Mouse (Mus musculus) intestine, embryonic 16.5 days (tissue): ENCODE measurements around the gene Fgfr2. TPM values are rescaled to one million over a fixed set of nuclear protein-coding genes. Genes with fewer than 3 reads are reported as not detected.
"Not testable (repeated sequence)": the region's sequence is repeated elsewhere in the genome, so short reads cannot be mapped to it uniquely, and the experiment has no call there.

Experiments
- ATAC-seq: fragments of 200-750 bp; cut with Nextera tagmentation; 2 replicates; pipeline ENCODE4 v1.8.0; 2017; ENCODE audit warnings: moderate TSS enrichment, moderate library complexity
- H3K27ac ChIP-seq: fragments of 300-500 bp; sonication (generic); 2 replicates; pipeline ENCODE4 v1.5.1; 2014; ENCODE audit warnings: mild to moderate bottlenecking, low read length
- H3K27me3 ChIP-seq: fragments of 300-500 bp; sonication (generic); replicated peaks from 2 replicates; pipeline ENCODE4 v1.6.1; 2014; ENCODE audit warnings: low read length, control low read depth, mixed read lengths; ENCODE audit not compliant: control insufficient read depth, insufficient read depth
- H3K36me3 ChIP-seq: fragments of 300-500 bp; sonication (generic); 2 replicates; pipeline ENCODE4 v1.6.1; 2014; ENCODE audit warnings: low read length, control low read depth; ENCODE audit not compliant: control insufficient read depth, insufficient read depth
- H3K4me1 ChIP-seq: fragments of 300-500 bp; sonication (generic); 2 replicates; pipeline ENCODE4 v1.6.1; 2014; ENCODE audit warnings: low read length, control low read depth, mixed read lengths; ENCODE audit not compliant: control insufficient read depth, insufficient read depth
- H3K4me2 ChIP-seq: fragments of 300-500 bp; sonication (generic); 2 replicates; pipeline ENCODE4 v1.6.1; 2014; ENCODE audit warnings: low read depth, low read length, control low read depth
- H3K4me3 ChIP-seq: fragments of 300-500 bp; sonication (generic); 2 replicates; pipeline ENCODE4 v1.5.1; 2014; ENCODE audit warnings: mild to moderate bottlenecking, low read length
- H3K9ac ChIP-seq: fragments of 300-500 bp; sonication (generic); 2 replicates; pipeline ENCODE4 v1.6.1; 2014; ENCODE audit warnings: low read depth, low read length
- H3K9me3 ChIP-seq: fragments of 300-500 bp; sonication (generic); 2 replicates; pipeline ENCODE4 v1.6.1; 2016; ENCODE audit warnings: low read length, control low read depth; ENCODE audit not compliant: control insufficient read depth
- WGBS: fragments of 180-500 bp; shearing (Covaris S2); extraction: QIAGEN DNeasy Blood & Tissue Kit; methylation state at CpG from one replicate; pipeline ENCODE4 v1.1.7; 2014; 5-methylcytosine and 5-hydroxymethylcytosine counted together
- polyA plus RNA-seq: library from polyadenylated mRNA; unstranded; fragments of >200 nt; fragmentation: Nextera tagmentation; extraction: Ambion mirVana; gene quantifications from 2 replicates; pipeline ENCODE4 v1.2.1, GENCODE M21; 2015

The Fgfr2 gene
- polyA plus RNA-seq, 1 experiment from 2014 or later: 47.3 TPM

DNA sequence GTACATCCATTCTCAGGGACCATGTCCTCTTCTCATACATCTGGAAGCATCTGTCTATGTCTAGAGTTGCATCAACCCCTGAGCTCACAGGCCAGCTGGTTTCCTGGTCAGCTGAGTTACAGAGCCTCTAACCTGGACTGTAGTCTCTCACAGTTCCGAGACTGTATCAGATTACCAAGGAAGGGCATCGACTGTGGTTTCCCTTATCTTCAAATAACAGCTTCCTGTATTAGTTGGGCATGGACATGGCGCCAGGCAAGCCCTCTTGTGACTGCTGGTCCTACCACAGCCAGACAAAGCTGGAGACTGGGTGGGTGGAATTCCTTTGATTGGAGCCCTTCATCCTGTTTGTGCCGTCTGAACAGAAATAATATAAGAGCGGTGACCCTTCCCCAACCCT is 1970.1 kb downstream of the Fgfr2 start:
- H3K9ac ChIP-seq: no peak overlapping the region
- no peaks in the 10 kb centered on the region for H3K36me3 ChIP-seq
- H3K4me1 ChIP-seq: no peaks in the 10 kb centered on the region
- H3K4me2 ChIP-seq: no peak overlapping the region
- 81% methylated on average over 5 of the region's 5 CpGs for WGBS
- H3K9me3 ChIP-seq: no peaks in the 10 kb centered on the region
- no peak overlapping the region for H3K4me3 ChIP-seq
- no peak overlapping the region for H3K27ac ChIP-seq
- no peak for ATAC-seq
- H3K27me3 ChIP-seq: no peaks in the 10 kb centered on the region

DNA sequence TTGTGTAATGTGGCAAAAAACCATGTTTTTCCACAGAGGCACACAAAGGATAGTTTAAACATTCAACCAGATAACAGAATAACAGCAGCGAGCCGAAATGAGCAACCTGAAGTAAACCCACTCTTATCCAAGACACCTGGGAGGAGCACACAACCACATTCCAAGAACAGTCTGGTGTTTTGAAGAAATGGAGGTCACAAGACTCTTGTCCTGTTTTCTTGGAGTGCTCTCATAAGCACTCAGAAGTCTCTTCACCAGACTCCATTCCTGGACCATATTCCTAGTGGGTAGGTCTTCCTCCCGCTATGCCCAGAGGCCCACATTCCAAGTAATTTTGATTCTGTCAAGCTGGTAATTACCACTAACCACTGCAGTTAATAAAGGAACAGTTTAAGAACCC is 1973.0 kb downstream of the Fgfr2 start:
- Histone ChIP-seq H3K36me3 (no peaks in the 10 kb centered on the region), H3K27me3 (no peaks in the 10 kb centered on the region), H3K9ac (no peak overlapping the region), H3K27ac (no peak overlapping the region), H3K9me3 (no peaks in the 10 kb centered on the region), H3K4me3 (no peak overlapping the region), H3K4me2 (no peak overlapping the region), H3K4me1 (no peaks in the 10 kb centered on the region)
- WGBS: 58% methylated on average over 3 of the region's 3 CpGs
- no peak for ATAC-seq

DNA sequence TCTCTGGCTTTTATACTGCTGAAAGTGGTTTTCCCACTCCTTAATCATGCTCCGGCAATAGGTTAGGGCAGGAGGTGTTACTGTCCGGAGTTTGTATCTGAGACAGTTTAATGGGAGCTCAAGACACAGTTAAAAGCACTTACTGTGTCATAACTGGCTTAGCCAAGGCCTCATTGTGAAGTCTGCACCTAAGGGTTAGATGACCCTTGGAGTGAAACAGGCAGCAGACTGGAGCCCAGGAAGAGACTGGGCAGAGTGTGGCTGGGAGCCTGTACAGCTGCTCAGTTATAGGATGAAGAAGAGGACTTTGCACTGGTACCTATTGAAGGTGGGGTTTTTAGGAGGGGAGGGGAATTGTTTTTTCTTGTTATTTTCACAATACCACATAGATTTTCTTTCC is 1976.9 kb downstream of the Fgfr2 start, which contains the start of gene 4933402N03Rik:
TSS of gene 4933402N03Rik (minus strand) at position 101 of the 400 bp plus-strand sequence.
- Histone ChIP-seq H3K27ac (no peak within 1 kb of the TSS), H3K9ac (no peak within 1 kb of the TSS), H3K4me1 (no peaks in the 10 kb centered on the region), H3K9me3 (no peaks in the 10 kb centered on the region), H3K36me3 (no peaks in the 10 kb centered on the region), H3K4me2 (no peak within 1 kb of the TSS), H3K27me3 (no peaks in the 10 kb centered on the region), H3K4me3 (no peak within 1 kb of the TSS)
- 81% methylated on average over 2 of the region's 2 CpGs for WGBS
- ATAC-seq: no peak

DNA sequence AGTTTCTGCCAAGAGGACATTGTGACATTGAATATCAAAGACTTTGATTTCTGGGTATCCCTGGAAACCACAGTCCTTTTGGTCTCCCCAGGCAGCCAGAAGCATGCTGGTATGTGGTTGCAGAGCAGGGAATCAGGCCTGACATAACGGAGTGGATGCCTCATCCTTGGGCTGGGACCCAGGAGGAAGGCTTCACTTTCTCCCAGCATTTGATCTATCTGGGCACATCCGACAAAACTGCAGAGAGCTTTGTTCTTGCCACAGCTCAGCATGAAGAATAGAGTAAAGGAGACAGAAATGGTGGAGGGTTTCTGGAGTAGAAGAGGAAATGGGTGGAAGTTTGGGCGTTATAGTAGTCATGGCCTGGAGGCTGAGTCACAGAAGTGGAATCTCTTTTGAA is 1990.0 kb downstream of the Fgfr2 start:
- no peak overlapping the region for H3K4me3 ChIP-seq
- H3K27me3 ChIP-seq: no peaks in the 10 kb centered on the region
- no peaks in the 10 kb centered on the region for H3K36me3 ChIP-seq
- ATAC-seq: no peak
- no peak overlapping the region for H3K27ac ChIP-seq
- no peak overlapping the region for H3K9ac ChIP-seq
- 69% methylated on average over 3 of the region's 3 CpGs for WGBS
- H3K9me3 ChIP-seq: no peaks in the 10 kb centered on the region
- no peaks in the 10 kb centered on the region for H3K4me1 ChIP-seq
- no peak overlapping the region for H3K4me2 ChIP-seq

DNA sequence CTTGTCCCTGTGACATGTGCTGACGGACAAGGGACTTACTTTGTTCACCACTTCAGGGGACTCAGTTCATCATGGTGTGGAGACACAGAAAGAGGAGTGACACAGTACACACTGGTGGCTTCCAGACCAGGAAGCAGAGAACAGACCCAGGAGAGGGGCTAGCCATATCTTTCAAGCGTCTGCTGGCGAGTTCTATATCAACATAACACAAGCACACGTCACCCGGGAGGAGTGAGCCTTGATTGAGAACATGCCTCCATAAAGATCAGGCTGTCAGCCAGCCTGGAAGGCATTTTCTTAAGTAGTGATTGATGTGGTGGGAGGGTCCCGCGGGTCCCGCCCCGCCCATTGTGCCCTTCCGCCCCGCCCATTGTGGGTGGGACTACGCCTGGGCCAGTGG is 1993.1 kb downstream of the Fgfr2 start:
- H3K27me3 ChIP-seq: no peaks in the 10 kb centered on the region
- no peaks in the 10 kb centered on the region for H3K4me1 ChIP-seq
- no peaks in the 10 kb centered on the region for H3K36me3 ChIP-seq
- no peaks in the 10 kb centered on the region for H3K9me3 ChIP-seq
- no peak overlapping the region for H3K4me2 ChIP-seq
- no peak overlapping the region for H3K4me3 ChIP-seq
- H3K9ac ChIP-seq: no peak overlapping the region
- H3K27ac ChIP-seq: no peak overlapping the region
- no peak for ATAC-seq
- WGBS: 53% methylated on average over 12 of the region's 12 CpGs

DNA sequence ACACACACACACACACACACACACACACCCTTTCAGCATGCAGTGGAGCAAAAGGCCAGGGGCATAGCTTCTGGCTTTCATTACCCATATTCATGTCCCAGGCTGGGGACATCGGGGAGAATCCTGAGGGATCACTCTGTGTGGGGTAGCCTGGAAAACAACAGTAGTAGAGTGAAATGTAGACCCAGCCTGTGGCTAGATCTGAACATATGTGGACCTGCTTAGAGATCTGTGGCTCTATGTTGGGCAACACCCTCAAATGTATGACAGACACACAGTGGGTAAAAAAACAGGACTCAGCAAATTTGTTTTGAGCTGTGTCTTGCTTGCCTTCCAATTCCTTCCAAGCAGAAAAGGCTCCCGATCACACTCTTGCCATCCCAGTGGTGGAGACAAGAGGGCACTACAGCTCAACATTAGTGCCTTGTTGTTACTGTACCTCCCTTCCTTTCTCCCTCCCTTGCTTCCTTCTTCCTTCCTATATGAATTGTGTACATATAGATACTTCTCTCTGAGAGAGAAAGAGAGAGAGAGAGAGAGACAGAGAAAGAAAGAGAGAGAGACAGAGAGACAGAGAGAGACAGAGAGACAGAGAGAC is 2000.8 kb downstream of the Fgfr2 start:
- no peaks in the 10 kb centered on the region for H3K36me3 ChIP-seq
- no peaks in the 10 kb centered on the region for H3K9me3 ChIP-seq
- no peak for ATAC-seq
- WGBS: 95% methylated on average over 2 of the region's 2 CpGs
- no peaks in the 10 kb centered on the region for H3K4me1 ChIP-seq
- H3K27me3 ChIP-seq: no peaks in the 10 kb centered on the region
- H3K9ac ChIP-seq: no peak overlapping the region
- no peak overlapping the region for H3K4me2 ChIP-seq
- no peak overlapping the region for H3K4me3 ChIP-seq
- no peak overlapping the region for H3K27ac ChIP-seq

DNA sequence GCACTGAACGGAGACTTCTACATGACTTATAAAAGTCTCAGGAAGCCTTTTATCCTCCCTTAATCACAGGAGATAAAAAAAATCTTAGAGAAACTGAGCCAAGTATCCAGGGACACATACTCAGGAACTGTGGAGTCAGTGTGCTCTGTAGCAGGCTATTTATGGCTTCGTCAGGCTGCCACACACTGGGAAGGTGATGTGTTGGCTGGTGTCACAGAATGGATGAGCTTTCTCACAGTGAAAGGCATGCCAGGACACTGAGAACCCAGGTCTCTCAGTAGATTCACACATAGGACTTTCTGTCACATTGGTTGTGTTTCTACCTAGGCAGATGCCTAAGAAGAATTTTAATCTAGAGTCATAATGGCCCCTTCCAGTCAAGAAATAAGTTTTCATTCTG is 2008.7 kb downstream of the Fgfr2 start:
- no peak overlapping the region for H3K9ac ChIP-seq
- no peaks in the 10 kb centered on the region for H3K9me3 ChIP-seq
- H3K27ac ChIP-seq: no peak overlapping the region
- no peak for ATAC-seq
- no peak overlapping the region for H3K4me2 ChIP-seq
- WGBS: 70% methylated on average over 2 of the region's 2 CpGs
- H3K4me1 ChIP-seq: no peaks in the 10 kb centered on the region
- H3K4me3 ChIP-seq: no peak overlapping the region
- no peaks in the 10 kb centered on the region for H3K27me3 ChIP-seq
- no peaks in the 10 kb centered on the region for H3K36me3 ChIP-seq

DNA sequence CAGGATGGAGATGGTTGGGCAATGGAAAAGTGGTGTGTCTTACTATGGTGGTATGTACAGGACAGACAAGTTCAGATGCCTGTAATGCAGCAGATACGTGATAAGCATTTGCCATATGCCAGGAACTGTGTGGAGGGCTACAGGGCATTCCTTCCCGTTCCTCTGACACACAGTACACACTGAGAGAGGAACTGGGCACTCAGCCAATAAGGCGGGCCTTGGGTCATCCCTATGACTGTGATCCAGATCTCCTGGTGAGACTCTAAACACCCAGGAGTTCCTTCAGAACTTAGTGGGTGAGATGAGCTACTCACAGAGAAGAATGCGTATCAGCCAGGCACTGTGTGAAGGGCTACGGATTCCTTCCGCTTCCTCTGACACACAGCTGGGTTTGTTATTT is 2009.5 kb downstream of the Fgfr2 start:
- no peaks in the 10 kb centered on the region for H3K9me3 ChIP-seq
- H3K27me3 ChIP-seq: no peaks in the 10 kb centered on the region
- no peak overlapping the region for H3K4me2 ChIP-seq
- H3K4me3 ChIP-seq: no peak overlapping the region
- H3K36me3 ChIP-seq: no peaks in the 10 kb centered on the region
- no peak overlapping the region for H3K9ac ChIP-seq
- H3K4me1 ChIP-seq: no peaks in the 10 kb centered on the region
- 43% methylated on average over 6 of the region's 6 CpGs for WGBS
- ATAC-seq: 0 out of 2 replicates have a peak, but pooled peaks have one; percentile 33
- no peak overlapping the region for H3K27ac ChIP-seq

DNA sequence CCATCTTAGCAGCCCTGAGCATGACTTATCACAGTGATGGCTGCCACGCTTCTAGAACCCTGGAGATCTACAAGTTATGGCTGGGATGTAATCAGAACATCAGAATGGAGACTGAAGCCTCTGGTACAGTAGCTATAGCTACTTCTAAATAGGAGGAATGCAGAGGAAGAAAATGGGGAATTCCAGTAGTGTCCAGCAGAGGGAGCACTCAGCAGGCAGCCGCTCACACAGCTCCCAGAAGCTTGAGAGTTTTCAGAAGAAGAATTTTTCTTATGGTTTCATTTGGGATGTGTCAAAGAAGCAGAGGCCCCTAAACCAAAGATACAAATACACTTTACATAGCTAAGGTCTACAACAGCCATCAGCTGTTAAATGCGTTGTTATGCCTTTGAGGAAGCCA is 2010.7 kb downstream of the Fgfr2 start:
- 28% methylated on average over 3 of the region's 3 CpGs for WGBS
- Histone ChIP-seq H3K9me3 (no peaks in the 10 kb centered on the region), H3K4me3 (no peak overlapping the region), H3K27ac (no peak overlapping the region), H3K36me3 (no peaks in the 10 kb centered on the region), H3K9ac (no peak overlapping the region), H3K4me1 (no peaks in the 10 kb centered on the region), H3K4me2 (no peak overlapping the region), H3K27me3 (no peaks in the 10 kb centered on the region)
- no peak for ATAC-seq

DNA sequence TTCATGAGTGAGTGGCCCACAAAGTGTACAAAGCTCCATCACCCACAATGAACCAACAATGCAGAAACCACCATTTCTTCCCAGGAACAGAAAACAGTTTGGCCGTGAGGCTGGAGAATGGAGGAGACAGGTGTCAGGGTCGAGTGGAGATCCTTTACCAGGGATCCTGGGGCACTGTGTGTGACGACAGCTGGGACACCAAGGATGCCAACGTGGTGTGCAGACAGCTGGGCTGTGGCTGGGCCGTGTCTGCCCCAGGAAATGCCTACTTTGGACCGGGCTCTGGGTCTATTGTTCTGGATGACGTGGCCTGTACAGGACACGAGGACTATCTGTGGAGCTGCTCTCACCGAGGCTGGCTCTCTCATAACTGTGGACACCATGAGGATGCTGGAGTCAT is 2040.7 kb downstream of the Fgfr2 start:
- not testable (repeated sequence) for H3K4me3 ChIP-seq, H3K9me3 ChIP-seq, H3K36me3 ChIP-seq, H3K4me1 ChIP-seq, H3K4me2 ChIP-seq, ATAC-seq, H3K27ac ChIP-seq, H3K9ac ChIP-seq, H3K27me3 ChIP-seq
- WGBS: 81% methylated on average over 9 of the region's 9 CpGs
